Mouse (Mus musculus) ES-E14 (cell line): ENCODE measurements around the gene Atp5b. TPM values are rescaled to one million over a fixed set of nuclear protein-coding genes. Genes with fewer than 3 reads are reported as not detected.

Source experiments
- DNase-seq: peaks from one replicate; pipeline ENCODE4 v3.0.0-alpha.2; 2013; ENCODE audit warnings: low read depth, low spot score
- H3K27ac ChIP-seq: 2 replicates; pipeline ENCODE4 v1.5.1; 2012; ENCODE audit warnings: low read depth, mild to moderate bottlenecking, low read length, moderate library complexity, mixed read lengths; ENCODE audit not compliant: poor library complexity, insufficient read depth, severe bottlenecking
- H3K36me3 ChIP-seq: 2 replicates; pipeline ENCODE4 v1.6.1; 2012; ENCODE audit warnings: mild to moderate bottlenecking, low read length, moderate library complexity, mixed read lengths; ENCODE audit not compliant: control insufficient read depth, poor library complexity, insufficient read depth, severe bottlenecking
- H3K4me1 ChIP-seq, 2 experiments: fragments of 150-350 bp in 1 of 2; sonication (generic) in 1 of 2; 2 replicates each; pipeline ENCODE4 v1.6.1; 2012; ENCODE audit warnings: low read length in 2 of 2, mild to moderate bottlenecking in 1 of 2, mixed read lengths in 1 of 2; ENCODE audit not compliant: control insufficient read depth in 2 of 2, insufficient read depth in 2 of 2, poor library complexity in 1 of 2
- H3K4me3 ChIP-seq, 2 experiments: fragments of 150-350 bp in 1 of 2; sonication (generic) in 1 of 2; 2 replicates each; pipeline ENCODE4 v1.5.1; 2012; ENCODE audit warnings: low read length in 2 of 2, low read depth in 1 of 2, mild to moderate bottlenecking in 1 of 2, mixed read lengths in 1 of 2; ENCODE audit not compliant: insufficient read depth in 1 of 2, poor library complexity in 1 of 2, severe bottlenecking in 1 of 2
- H3K9ac ChIP-seq: 2 replicates; pipeline ENCODE4 v1.6.1; 2012; ENCODE audit warnings: low read depth, mild to moderate bottlenecking, low read length, mixed read lengths; ENCODE audit not compliant: poor library complexity, insufficient read depth, severe bottlenecking
- H3K9me3 ChIP-seq: fragments of 150-350 bp; sonication (generic); 2 replicates; pipeline ENCODE4 v1.6.1; 2012; ENCODE audit warnings: low read depth, mild to moderate bottlenecking, low read length; ENCODE audit not compliant: control insufficient read depth, insufficient read depth
- CHD2 ChIP-seq: IDR thresholded peaks from 2 replicates; pipeline ENCODE4 v1.6.1; 2014; ENCODE audit warnings: mild to moderate bottlenecking, low read depth, low read length, inconsistent platforms
- HCFC1 ChIP-seq: IDR thresholded peaks from 2 replicates; pipeline ENCODE4 v1.6.1; 2012; ENCODE audit warnings: low read length, inconsistent platforms, borderline replicate concordance; ENCODE audit not compliant: insufficient read depth
- MAFK ChIP-seq: IDR thresholded peaks from 2 replicates; pipeline ENCODE4 v1.6.1; 2014; ENCODE audit warnings: mild to moderate bottlenecking, low read depth, low read length, inconsistent platforms; ENCODE audit not compliant: insufficient read depth
- ZC3H11A ChIP-seq: IDR thresholded peaks from 2 replicates; pipeline ENCODE4 v1.6.1; 2012; ENCODE audit warnings: low read depth, mild to moderate bottlenecking, inconsistent platforms, low read length, borderline replicate concordance
- ZNF384 ChIP-seq: IDR thresholded peaks from 2 replicates; pipeline ENCODE4 v1.6.1; 2012; ENCODE audit warnings: low read depth, low read length, inconsistent platforms
- in situ Hi-C, 2 experiments: fragments of 600-800 bp; cut with MboI; formaldehyde crosslinking; loops; one replicate each; pipeline ENCODE4 v1.15.1; 2025; ENCODE audit warnings: low sequenced_read_pairs in 2 of 2, inconsistent platforms in 1 of 2; ENCODE audit not compliant: unreplicated experiment in 2 of 2
- total RNA-seq: library from RNA; depleted of rRNA; stranded (reverse); fragments of 300-350 nt; gene quantifications from 2 replicates; pipeline ENCODE4 v1.2.3, GENCODE M21; 2012; rRNA removed

Gene Atp5b
- total RNA-seq, result 1,760 and 2,075 TPM in 2 replicates

DNA sequence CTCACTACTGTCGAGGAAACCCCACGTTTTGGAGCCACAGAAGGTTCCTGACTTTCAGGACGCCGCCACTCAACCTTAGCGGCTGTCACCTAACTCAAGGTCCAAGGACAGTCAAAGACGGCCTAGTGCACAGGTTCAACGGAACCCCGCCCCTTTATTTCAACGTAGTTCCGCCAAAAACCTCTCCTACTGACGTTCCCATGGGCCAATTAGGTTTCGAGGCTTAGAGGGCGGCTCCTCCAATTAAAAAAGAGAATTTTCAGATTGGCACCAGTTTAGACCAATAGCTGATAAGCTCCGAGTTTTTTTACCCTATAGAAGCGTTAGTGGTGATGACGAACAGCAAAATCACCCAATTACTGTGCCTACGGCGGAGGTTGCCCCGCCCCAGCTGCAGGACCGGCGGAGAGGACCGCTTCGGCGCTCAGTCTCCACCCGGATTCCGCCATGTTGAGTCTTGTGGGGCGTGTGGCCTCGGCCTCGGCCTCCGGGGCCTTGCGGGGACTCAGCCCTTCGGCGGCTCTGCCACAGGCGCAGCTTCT, at the start of gene Atp5b:
Atp5b (plus strand) TSS at position 394 of the 542 bp plus-strand sequence.
- in situ Hi-C loops, result no loop called here
- TF ChIP-seq CHD2 (peak; percentile 100), ZC3H11A (no peak)
- Histone ChIP-seq H3K36me3 (peaks cover 31% of the 10 kb centered on the region), H3K9me3 (no peaks in the 10 kb centered on the region), H3K4me1 (peaks cover 2 to 3% of the 10 kb centered on the region in 2 experiments; a peak in 3 of 4 replicates), H3K9ac (peak within 1 kb of the TSS; percentile 99), H3K27ac (peak within 1 kb of the TSS; percentile 82), H3K4me3 (peak within 1 kb of the TSS; percentile 95 to 96)
- peak; percentile 100 for DNase-seq

DNA sequence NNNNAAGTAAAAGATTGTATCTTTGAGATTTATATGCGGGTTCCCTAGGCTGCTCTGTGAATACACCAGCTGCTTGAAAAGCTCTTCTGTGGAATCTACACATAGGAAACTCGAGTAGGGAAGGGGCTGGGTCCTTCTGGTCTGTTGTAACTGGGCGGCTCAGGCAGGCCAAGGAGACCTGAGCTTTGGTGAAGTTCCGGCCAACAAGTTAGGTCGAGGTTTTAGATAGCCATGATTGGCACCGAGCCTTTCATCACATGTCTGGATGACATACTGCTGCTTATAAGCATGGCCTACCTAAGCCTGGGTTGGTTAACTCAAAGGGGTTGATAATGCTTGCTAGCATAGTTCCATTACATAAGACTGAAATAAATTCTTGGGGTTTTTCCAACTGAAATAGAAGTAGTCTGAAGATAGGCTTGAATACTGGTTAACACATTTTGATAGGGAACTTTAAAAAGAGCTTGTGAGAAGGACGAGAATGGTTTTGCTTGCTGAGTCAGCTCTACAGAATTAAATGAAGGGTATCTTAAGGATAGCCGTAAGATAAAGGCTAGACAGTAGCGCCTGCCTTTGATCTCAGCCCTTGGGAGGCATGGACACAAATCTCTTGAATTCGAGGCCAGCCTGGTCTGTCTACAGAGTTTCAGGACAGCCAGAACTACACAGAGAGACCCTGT, 46.2 kb upstream of the Atp5b start:
- peaks cover 5 to 20% of the 10 kb centered on the region in 2 experiments; a peak in 3 of 4 replicates for H3K4me1 ChIP-seq
- TF ChIP-seq ZC3H11A (no peak), CHD2 (no peak), MAFK (peak; percentile 72; the same call in 1 of the 2 replicates), ZNF384 (no peak), HCFC1 (no peak)
- in situ Hi-C loops, result no loop called here
- peak overlapping the region; percentile 60 for H3K27ac ChIP-seq
- H3K9me3 ChIP-seq, result no peaks in the 10 kb centered on the region
- H3K36me3 ChIP-seq, result peaks cover 43% of the 10 kb centered on the region
- peak overlapping the region; percentile 100 for H3K9ac ChIP-seq
- H3K4me3 ChIP-seq, result peak overlapping the region; percentile 93 to 98
- DNase-seq, result no peak

DNA sequence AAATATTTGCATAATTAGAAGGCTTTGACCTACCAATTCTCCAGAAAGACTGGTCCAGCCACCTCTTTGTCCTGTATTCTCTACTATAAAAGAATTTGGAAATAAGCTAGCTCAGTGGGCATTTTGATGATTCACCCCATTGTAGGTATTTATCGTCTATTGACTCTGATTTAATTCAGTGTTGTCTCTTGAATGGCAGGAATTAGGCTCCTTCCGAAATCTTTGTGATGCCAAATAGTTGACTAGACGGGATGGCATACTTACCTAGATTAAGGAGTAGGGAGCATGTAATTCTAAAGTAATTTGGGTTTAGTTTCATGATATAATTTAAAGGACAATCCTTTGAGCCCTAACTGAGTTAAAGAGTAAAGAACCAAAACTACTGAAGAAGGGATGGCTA, 45.2 kb upstream of the Atp5b start:
- H3K9ac ChIP-seq, result peak overlapping the region; percentile 61; the same call in 1 of the 2 replicates
- in situ Hi-C loops, result no loop called here
- H3K4me1 ChIP-seq, result peaks cover 5 to 22% of the 10 kb centered on the region in 2 experiments; a peak in 3 of 4 replicates
- no peak overlapping the region for H3K27ac ChIP-seq
- peak overlapping the region; percentile 22 to 93; a peak in 2 of 4 replicates for H3K4me3 ChIP-seq
- no peak for DNase-seq
- no peaks in the 10 kb centered on the region for H3K9me3 ChIP-seq
- peaks cover 51% of the 10 kb centered on the region for H3K36me3 ChIP-seq
- TF ChIP-seq MAFK (no peak), HCFC1 (no peak), ZC3H11A (no peak), CHD2 (0 out of 2 replicates have a peak, but pooled peaks have one; percentile 15)

DNA sequence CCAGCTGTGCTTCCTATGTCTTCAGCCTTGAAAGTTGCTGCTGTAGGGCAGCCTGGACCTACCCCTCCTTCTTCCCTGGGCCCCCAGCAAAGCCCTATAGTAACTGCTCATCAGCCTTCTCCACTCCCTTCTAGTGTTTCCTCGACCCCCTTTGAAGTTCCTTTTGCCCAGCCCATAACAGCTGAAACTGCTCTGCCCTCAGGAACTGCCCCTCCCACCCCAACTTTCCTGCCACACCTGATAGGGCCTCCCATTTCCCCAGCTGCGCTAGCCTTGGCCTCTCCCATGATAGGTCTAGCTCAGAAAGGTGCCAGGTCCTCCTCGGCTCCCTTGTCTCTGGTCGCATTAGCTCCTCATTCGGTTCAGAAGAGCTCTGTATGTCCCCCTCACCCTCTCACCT, 43.9 kb upstream of the Atp5b start:
- Histone ChIP-seq H3K9me3 (no peaks in the 10 kb centered on the region), H3K9ac (peak overlapping the region; percentile 34; the same call in 1 of the 2 replicates), H3K36me3 (peaks cover 62% of the 10 kb centered on the region), H3K4me1 (peaks cover 5 to 22% of the 10 kb centered on the region in 2 experiments; a peak in 3 of 4 replicates), H3K27ac (no peak overlapping the region; the same call in 1 of the 2 replicates), H3K4me3 (no peak overlapping the region)
- no peak for TF ChIP-seq CHD2
- DNase-seq, result no peak
- in situ Hi-C loops, result no loop called here
